Mouse (Mus musculus) MEL (cell line): ENCODE data around the gene Scamp4. TPM values are rescaled to one million over a fixed set of nuclear protein-coding genes. Genes with fewer than 3 reads are reported as not detected.

Experiments
- DNase-seq: peaks from one replicate; pipeline ENCODE4 v3.0.0; 2011; ENCODE audit warnings: low read depth, low spot score
- H3K27ac ChIP-seq: 2 replicates; pipeline ENCODE4 v1.5.1; 2012; ENCODE audit warnings: low read depth, mild to moderate bottlenecking, control low read depth, low read length, moderate library complexity; ENCODE audit not compliant: control insufficient read depth
- H3K27me3 ChIP-seq, 2 experiments: fragments of 150-350 bp in 1 of 2; sonication (generic) in 1 of 2; 2 replicates each; pipeline ENCODE4 v1.6.1; 2012; ENCODE audit warnings: low read length in 2 of 2, mild to moderate bottlenecking in 2 of 2, improper control_type of control experiment in 1 of 2, moderate library complexity in 1 of 2; ENCODE audit not compliant: insufficient read depth in 2 of 2, control insufficient read depth in 1 of 2
- H3K36me3 ChIP-seq, 2 experiments: 2 replicates each; pipeline ENCODE4 v1.6.1; 2012 to 2014; ENCODE audit warnings: low read length in 2 of 2, improper control_type of control experiment in 1 of 2, inconsistent platforms in 1 of 2, mild to moderate bottlenecking in 1 of 2; ENCODE audit not compliant: insufficient read depth in 2 of 2, control insufficient read depth in 1 of 2
- H3K4me1 ChIP-seq, 2 experiments: fragments of 150-350 bp in 1 of 2; sonication (generic) in 1 of 2; 2 replicates each; pipeline ENCODE4 v1.6.1; 2012; ENCODE audit warnings: low read length in 2 of 2, improper control_type of control experiment in 1 of 2, mild to moderate bottlenecking in 1 of 2; ENCODE audit not compliant: insufficient read depth in 2 of 2, control insufficient read depth in 1 of 2
- H3K4me3 ChIP-seq, 2 experiments: fragments of 150-350 bp in 1 of 2; sonication (generic) in 1 of 2; 2 replicates each; pipeline ENCODE4 v1.5.1; 2012; ENCODE audit warnings: low read depth in 2 of 2, low read length in 2 of 2, mild to moderate bottlenecking in 2 of 2, moderate library complexity in 2 of 2, control low read depth in 1 of 2, improper control_type of control experiment in 1 of 2; ENCODE audit not compliant: control insufficient read depth in 1 of 2, insufficient read depth in 1 of 2
- H3K79me2 ChIP-seq: 2 replicates; pipeline ENCODE4 v1.6.1; 2012; ENCODE audit warnings: mild to moderate bottlenecking, low read length, moderate library complexity; ENCODE audit not compliant: control insufficient read depth, poor library complexity, insufficient read depth
- H3K9ac ChIP-seq: 2 replicates; pipeline ENCODE4 v1.6.1; 2012; ENCODE audit warnings: low read depth, mild to moderate bottlenecking, control low read depth, low read length, moderate library complexity; ENCODE audit not compliant: control insufficient read depth, poor library complexity, severe bottlenecking
- H3K9me3 ChIP-seq: fragments of 150-350 bp; sonication (generic); replicated peaks from 2 replicates; pipeline ENCODE4 v1.6.1; 2012; ENCODE audit warnings: mild to moderate bottlenecking, low read length, improper control_type of control experiment, moderate library complexity; ENCODE audit not compliant: insufficient read depth
- BHLHE40 ChIP-seq: IDR thresholded peaks from 2 replicates; pipeline ENCODE4 v1.6.1; 2012; ENCODE audit warnings: low read depth, mild to moderate bottlenecking, inconsistent platforms, low read length, improper control_type of control experiment, borderline replicate concordance
- CTCF ChIP-seq, 3 experiments: IDR thresholded peaks in 2 of 3; conservative IDR thresholded peaks in 1 of 3; 2 replicates each; pipeline ENCODE4 v1.5.1; 2011 to 2012; ENCODE audit warnings: low read length in 3 of 3, low read depth in 2 of 3, mild to moderate bottlenecking in 2 of 3, improper control_type of control experiment in 1 of 3, inconsistent platforms in 1 of 3, mixed read lengths in 1 of 3, moderate library complexity in 1 of 3; ENCODE audit not compliant: control insufficient read depth in 1 of 3, insufficient read depth in 1 of 3, poor library complexity in 1 of 3, severe bottlenecking in 1 of 3
- ELF1 ChIP-seq: IDR thresholded peaks from 2 replicates; pipeline ENCODE4 v1.6.1; 2014; ENCODE audit warnings: low read depth, mild to moderate bottlenecking, inconsistent platforms, low read length, improper control_type of control experiment, moderate library complexity
- GATA1 ChIP-seq: IDR thresholded peaks from 2 replicates; pipeline ENCODE4 v1.6.1; 2011; ENCODE audit warnings: low read depth, low read length, improper control_type of control experiment
- KAT2A ChIP-seq: conservative IDR thresholded peaks from 2 replicates; pipeline ENCODE4 v1.6.1; 2012; ENCODE audit warnings: low read depth, low read length, improper control_type of control experiment, inconsistent platforms
- MAFK ChIP-seq: IDR thresholded peaks from 2 replicates; pipeline ENCODE4 v1.6.1; 2011; ENCODE audit warnings: low read depth, mild to moderate bottlenecking, low read length, improper control_type of control experiment, borderline replicate concordance
- MYC ChIP-seq: IDR thresholded peaks from 2 replicates; pipeline ENCODE4 v1.6.1; 2011; ENCODE audit warnings: low read depth, mild to moderate bottlenecking, low read length, improper control_type of control experiment, moderate library complexity
- NELFE ChIP-seq: IDR thresholded peaks from 2 replicates; pipeline ENCODE4 v1.6.1; 2011; ENCODE audit warnings: low read depth, low read length, improper control_type of control experiment
- POLR2A ChIP-seq, 2 experiments: IDR thresholded peaks; 2 replicates each; pipeline ENCODE4 v1.6.1; 2011 to 2012; ENCODE audit warnings: low read length in 2 of 2, mild to moderate bottlenecking in 2 of 2, control low read depth in 1 of 2, improper control_type of control experiment in 1 of 2, low read depth in 1 of 2, moderate library complexity in 1 of 2; ENCODE audit not compliant: control insufficient read depth in 1 of 2, insufficient read depth in 1 of 2, poor library complexity in 1 of 2
- POLR2AphosphoS2 ChIP-seq: IDR thresholded peaks from 2 replicates; pipeline ENCODE4 v1.6.1; 2011; ENCODE audit warnings: low read length, improper control_type of control experiment
- POLR2AphosphoS5 ChIP-seq: IDR thresholded peaks from 2 replicates; pipeline ENCODE4 v1.6.1; 2012; ENCODE audit warnings: low read depth, borderline replicate concordance, mild to moderate bottlenecking, inconsistent platforms, low read length, moderate library complexity, mixed read lengths
- RAD21 ChIP-seq: IDR thresholded peaks from 2 replicates; pipeline ENCODE4 v1.6.1; 2011; ENCODE audit warnings: mild to moderate bottlenecking, low read depth, low read length, improper control_type of control experiment
- RCOR1 ChIP-seq: IDR thresholded peaks from 2 replicates; pipeline ENCODE4 v1.6.1; 2012; ENCODE audit warnings: low read depth, mild to moderate bottlenecking, inconsistent platforms, low read length, improper control_type of control experiment
- SIN3A ChIP-seq: IDR thresholded peaks from 2 replicates; pipeline ENCODE4 v1.6.1; 2012; ENCODE audit warnings: low read length, improper control_type of control experiment, inconsistent platforms
- SMC3 ChIP-seq: IDR thresholded peaks from 2 replicates; pipeline ENCODE4 v1.6.1; 2011; ENCODE audit warnings: low read depth, low read length, improper control_type of control experiment
- TBP ChIP-seq: IDR thresholded peaks from 2 replicates; pipeline ENCODE4 v1.8.0; 2011; ENCODE audit warnings: low read depth, low read length, improper control_type of control experiment
- TCF12 ChIP-seq: IDR thresholded peaks from 2 replicates; pipeline ENCODE4 v1.6.1; 2014; ENCODE audit warnings: low read depth, mild to moderate bottlenecking, inconsistent platforms, low read length, improper control_type of control experiment, moderate library complexity
- USF2 ChIP-seq, 2 experiments: IDR thresholded peaks; 2 replicates each; pipeline ENCODE4 v1.6.1; 2011 to 2012; ENCODE audit warnings: improper control_type of control experiment in 2 of 2, low read length in 2 of 2, borderline replicate concordance in 1 of 2, inconsistent platforms in 1 of 2, low read depth in 1 of 2, mild to moderate bottlenecking in 1 of 2; ENCODE audit not compliant: insufficient read depth in 1 of 2
- ZC3H11A ChIP-seq: IDR thresholded peaks from 2 replicates; pipeline ENCODE4 v1.6.1; 2012; ENCODE audit warnings: low read depth, mild to moderate bottlenecking, inconsistent platforms, low read length, improper control_type of control experiment
- ZKSCAN1 ChIP-seq: IDR thresholded peaks from 2 replicates; pipeline ENCODE4 v1.6.1; 2012; ENCODE audit warnings: low read depth, mild to moderate bottlenecking, inconsistent platforms, low read length, improper control_type of control experiment, moderate library complexity
- ZNF384 ChIP-seq: IDR thresholded peaks from 2 replicates; pipeline ENCODE4 v1.6.1; 2012; ENCODE audit warnings: low read depth, mild to moderate bottlenecking, inconsistent platforms, low read length, improper control_type of control experiment
- polyA plus RNA-seq, 2 experiments: library from polyadenylated mRNA; stranded (reverse) in 1 of 2; unstranded in 1 of 2; fragments of >175 nt in 1 of 2; fragments of >200 nt in 1 of 2; gene quantifications; 2 replicates each; pipeline versions ENCODE4 v1.2.1 to v1.2.4; 2012; ENCODE audit warnings: low replicate concordance in 2 of 2, low read depth in 1 of 2; ENCODE audit not compliant: insufficient read length in 2 of 2, insufficient read depth in 1 of 2, missing spikeins in 1 of 2
- total RNA-seq: library from RNA; depleted of rRNA; stranded (reverse); fragments of 300-350 nt; gene quantifications from 2 replicates; pipeline ENCODE4 v1.2.3, GENCODE M21; 2012

Gene Scamp4
- total and polyA plus RNA-seq, 3 experiments: 34.2 to 140 TPM; not detected in 1

DNA sequence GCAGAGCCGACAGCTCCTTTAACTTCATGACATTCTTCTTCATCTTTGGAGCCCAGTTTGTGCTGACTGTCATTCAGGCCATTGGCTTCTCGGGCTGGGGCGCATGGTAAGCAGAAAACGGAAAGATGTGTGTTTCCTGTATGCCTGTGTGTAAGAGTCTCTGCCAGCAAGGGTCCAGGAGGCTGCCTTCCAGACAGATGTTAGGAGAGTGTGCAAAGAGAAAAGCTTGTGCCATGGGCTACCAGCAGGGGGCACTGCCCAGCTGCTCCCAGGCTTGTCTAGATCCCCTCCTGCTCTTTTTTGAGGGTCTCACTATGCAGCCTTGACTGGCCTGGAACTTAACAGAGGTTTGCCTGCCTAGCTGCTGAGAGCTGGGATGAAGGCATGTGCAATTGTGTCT, 8.4 kb downstream of the Scamp4 start:
- H3K4me3 ChIP-seq: no peak overlapping the region
- peaks cover 9% of the 10 kb centered on the region for H3K79me2 ChIP-seq
- H3K9me3 ChIP-seq: no peaks in the 10 kb centered on the region
- H3K9ac ChIP-seq: no peak overlapping the region
- H3K27ac ChIP-seq: no peak overlapping the region
- DNase-seq: peak; percentile 62
- peaks cover 0 to 4% of the 10 kb centered on the region in 2 experiments; a peak in 1 of 4 replicates for H3K36me3 ChIP-seq
- no peaks in the 10 kb centered on the region for H3K4me1 ChIP-seq
- peak; percentile 68 for TF ChIP-seq SMC3
- TF ChIP-seq ZC3H11A: peak; percentile 33
- TF ChIP-seq GATA1: no peak
- TF ChIP-seq KAT2A: no peak
- peak; percentile 46 for TF ChIP-seq RAD21
- TF ChIP-seq CTCF (IDR thresholded peaks at IDR 0.05 in 2 of 3, conservative IDR thresholded peaks at IDR 0.05 in 1 of 3; ENCODE audit: control insufficient read depth in 1 of 3, insufficient read depth in 1 of 3, low read depth in 2 of 3, low read length in 3 of 3, poor library complexity in 1 of 3, severe bottlenecking in 1 of 3): peak; percentile 78 to 98 (median 90)
- H3K27me3 ChIP-seq: no peaks in the 10 kb centered on the region

DNA sequence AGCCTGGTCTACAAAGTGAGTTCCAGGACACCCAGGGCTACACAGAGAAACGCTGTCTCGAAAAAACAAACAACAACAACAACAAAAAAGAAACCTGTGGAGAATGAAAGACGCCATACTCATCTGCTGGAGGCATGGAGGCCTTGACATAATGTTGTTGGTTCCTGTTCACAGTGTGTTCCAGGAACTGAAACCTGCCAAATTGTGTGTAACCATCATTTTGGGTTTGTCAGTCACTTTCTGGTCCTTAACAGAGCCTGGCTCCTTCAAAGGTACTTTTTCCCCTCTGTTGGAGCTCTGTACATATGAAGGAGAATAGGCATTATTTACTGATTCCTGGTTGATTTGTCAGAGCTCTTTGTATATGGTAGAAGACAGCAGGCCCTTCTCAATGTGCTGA, 9.2 kb downstream of the Scamp4 start:
- TF ChIP-seq ZKSCAN1 (no peak), MAFK (no peak), USF2 (IDR thresholded peaks at IDR 0.05; ENCODE audit: borderline replicate concordance in 1 of 2, insufficient read depth in 1 of 2, low read depth in 1 of 2, low read length in 2 of 2) (no peak), POLR2A (IDR thresholded peaks at IDR 0.05; ENCODE audit: control insufficient read depth in 1 of 2, insufficient read depth in 1 of 2, low read depth in 1 of 2, low read length in 2 of 2, poor library complexity in 1 of 2) (no peak), CTCF (IDR thresholded peaks at IDR 0.05 in 2 of 3, conservative IDR thresholded peaks at IDR 0.05 in 1 of 3; ENCODE audit: control insufficient read depth in 1 of 3, insufficient read depth in 1 of 3, low read depth in 2 of 3, low read length in 3 of 3, poor library complexity in 1 of 3, severe bottlenecking in 1 of 3) (no peak), ELF1 (no peak), MYC (no peak), POLR2AphosphoS2 (no peak), ZC3H11A (no peak), ZNF384 (no peak), SIN3A (no peak), SMC3 (no peak), RCOR1 (no peak), NELFE (no peak), TCF12 (no peak), POLR2AphosphoS5 (no peak), RAD21 (no peak), BHLHE40 (no peak), TBP (no peak)
- no peaks in the 10 kb centered on the region for H3K27me3 ChIP-seq
- no peak for DNase-seq
- H3K9me3 ChIP-seq: no peaks in the 10 kb centered on the region
- no peak overlapping the region for H3K27ac ChIP-seq
- H3K4me1 ChIP-seq: no peaks in the 10 kb centered on the region
- H3K9ac ChIP-seq: no peak overlapping the region
- H3K79me2 ChIP-seq: peaks cover 4% of the 10 kb centered on the region
- peaks cover 0 to 4% of the 10 kb centered on the region in 2 experiments; a peak in 1 of 4 replicates for H3K36me3 ChIP-seq
- no peak overlapping the region for H3K4me3 ChIP-seq
